Mouse (Mus musculus) heart, embryonic 13.5 days (tissue): ENCODE data around the gene Gm49711. TPM values are rescaled to one million over a fixed set of nuclear protein-coding genes. Genes with fewer than 3 reads are reported as not detected.

Experiments
- ATAC-seq: fragments of 200-750 bp; cut with Nextera tagmentation; 2 replicates; pipeline ENCODE4 v1.8.0; 2017; ENCODE audit warnings: moderate TSS enrichment; ENCODE audit not compliant: insufficient number of reproducible peaks, low FRiP score, low TSS enrichment; ENCODE audit errors: extremely low read depth
- H3K27ac ChIP-seq: fragments of 300-500 bp; sonication (generic); replicated peaks from 2 replicates; pipeline ENCODE4 v1.5.1; 2015; ENCODE audit warnings: moderate library complexity, mild to moderate bottlenecking, inconsistent platforms
- H3K27me3 ChIP-seq: fragments of 300-500 bp; sonication (generic); replicated peaks from 2 replicates; pipeline ENCODE4 v1.6.1; 2015; ENCODE audit warnings: mild to moderate bottlenecking, inconsistent platforms
- H3K36me3 ChIP-seq: fragments of 300-500 bp; sonication (generic); 2 replicates; pipeline ENCODE4 v1.6.1; 2015; ENCODE audit warnings: mild to moderate bottlenecking, inconsistent platforms
- H3K4me1 ChIP-seq: fragments of 300-500 bp; sonication (generic); 2 replicates; pipeline ENCODE4 v1.6.1; 2015; ENCODE audit warnings: inconsistent platforms
- H3K4me2 ChIP-seq: fragments of 300-500 bp; sonication (generic); 2 replicates; pipeline ENCODE4 v1.6.1; 2015; ENCODE audit warnings: inconsistent platforms, mild to moderate bottlenecking, moderate library complexity
- H3K4me3 ChIP-seq: fragments of 300-500 bp; sonication (generic); 2 replicates; pipeline ENCODE4 v1.5.1; 2015; ENCODE audit warnings: moderate library complexity, mild to moderate bottlenecking, inconsistent platforms
- H3K9ac ChIP-seq: fragments of 300-500 bp; sonication (generic); 2 replicates; pipeline ENCODE4 v1.6.1; 2015; ENCODE audit warnings: inconsistent platforms, mild to moderate bottlenecking, moderate library complexity
- H3K9me3 ChIP-seq: fragments of 300-500 bp; sonication (generic); 2 replicates; pipeline ENCODE4 v1.6.1; 2016; ENCODE audit warnings: inconsistent platforms
- WGBS: fragments of 180-500 bp; shearing (Covaris S2); methylation state at CpG from one replicate; pipeline ENCODE4 v1.1.7; 2015; ENCODE audit warnings: mixed read lengths; 5-methylcytosine and 5-hydroxymethylcytosine counted together
- polyA plus RNA-seq: library from polyadenylated mRNA; unstranded; fragments of >200 nt; fragmentation: Nextera tagmentation; extraction: Ambion mirVana; gene quantifications from 2 replicates; pipeline ENCODE4 v1.2.1, GENCODE M21; 2015

The Gm49711 gene
- polyA plus RNA-seq, result 0.13 and 0.25 TPM in 2 replicates

DNA sequence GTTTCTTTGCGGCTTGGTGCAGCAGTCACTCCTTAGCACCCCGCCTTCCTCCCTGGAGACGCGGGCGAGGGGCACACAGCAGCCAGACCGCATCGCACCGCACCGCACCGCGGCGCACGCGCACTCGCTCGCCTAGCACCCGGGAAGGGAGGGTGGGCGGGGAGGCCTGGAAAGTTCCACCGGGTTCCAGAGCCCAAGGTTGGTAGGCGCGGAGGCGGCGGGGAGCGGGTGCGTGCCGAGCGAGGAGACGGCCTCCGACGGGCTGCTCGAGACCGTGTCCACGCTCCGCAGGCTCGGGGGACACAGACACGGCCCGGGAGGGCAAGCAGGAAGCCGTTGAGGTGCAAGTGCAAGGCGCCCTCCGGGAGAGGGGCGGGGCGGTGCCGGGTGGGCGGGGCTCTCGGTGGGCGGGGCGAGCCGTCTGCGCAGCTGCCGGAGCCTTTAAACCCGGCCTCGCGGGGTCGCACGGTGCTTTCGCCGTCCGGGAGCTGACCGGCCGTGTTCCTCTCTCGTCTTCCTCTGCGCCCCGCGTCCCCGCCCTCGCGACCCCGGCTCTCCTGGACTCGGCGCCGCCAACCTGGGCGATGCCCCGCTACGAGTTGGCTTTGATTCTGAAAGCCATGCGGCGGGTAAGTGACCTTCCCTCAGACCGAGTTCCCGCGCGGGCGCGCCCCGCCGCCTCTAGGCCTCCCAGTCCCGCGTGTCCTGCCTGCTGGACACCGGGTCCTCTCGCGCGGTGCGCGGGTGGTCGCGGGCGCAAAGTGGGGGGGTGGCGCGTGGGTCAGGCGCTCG is at the start of gene Gm49711, which contains the start of the genes Mrps6 and Slc5a3:
Gm49711 (plus strand) TSS at position 465 of the 792 bp plus-strand sequence.
Mrps6 (plus strand) TSS at position 419 of the 792 bp plus-strand sequence.
Slc5a3 (plus strand) TSS at position 471 of the 792 bp plus-strand sequence.
- H3K4me2 ChIP-seq, result peak within 1 kb of the TSS; percentile 94
- H3K27ac ChIP-seq, result peak within 1 kb of the TSS; percentile 87
- under 1% methylated on average over 99 of the region's 99 CpGs for WGBS
- H3K9ac ChIP-seq, result peak within 1 kb of the TSS; percentile 86
- peaks cover 33% of the 10 kb centered on the region for H3K4me1 ChIP-seq
- H3K36me3 ChIP-seq, result peaks cover 23% of the 10 kb centered on the region
- peak; percentile 86 for ATAC-seq
- no peaks in the 10 kb centered on the region for H3K27me3 ChIP-seq
- peak within 1 kb of the TSS; percentile 66 for H3K4me3 ChIP-seq
- H3K9me3 ChIP-seq, result peaks cover 8% of the 10 kb centered on the region

DNA sequence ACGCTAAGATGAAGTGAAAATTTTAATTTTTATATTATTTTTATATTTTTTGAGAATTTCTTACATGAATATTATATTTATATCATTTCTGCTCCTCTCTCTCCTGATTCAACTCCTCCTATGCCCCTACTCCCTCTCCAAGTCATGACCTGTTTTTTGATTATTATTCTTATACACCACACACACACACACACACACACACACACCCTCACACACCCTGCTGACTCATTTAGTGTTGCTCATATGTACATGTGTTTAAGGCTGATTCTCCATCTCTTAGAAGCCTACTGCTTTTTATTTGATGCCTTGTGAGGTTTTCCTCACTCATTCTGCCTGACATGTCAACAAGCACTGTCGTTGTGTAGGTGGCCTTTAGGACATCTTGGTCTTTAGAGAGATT is 48.5 kb upstream of the Gm49711 start:
- ATAC-seq, result no peak
- Histone ChIP-seq H3K4me2 (no peak overlapping the region), H3K9me3 (no peaks in the 10 kb centered on the region), H3K27me3 (no peaks in the 10 kb centered on the region), H3K4me1 (no peaks in the 10 kb centered on the region), H3K36me3 (no peaks in the 10 kb centered on the region), H3K9ac (no peak overlapping the region), H3K27ac (no peak overlapping the region), H3K4me3 (no peak overlapping the region)
- 79% methylated on average over 2 of the region's 2 CpGs for WGBS

GRCm38 (mm10) chr16:92016792-92017191 is 41.3 kb upstream of the Gm49711 start:
- Histone ChIP-seq H3K4me2 (no peak overlapping the region), H3K9me3 (no peaks in the 10 kb centered on the region), H3K27me3 (no peaks in the 10 kb centered on the region), H3K36me3 (no peaks in the 10 kb centered on the region), H3K9ac (no peak overlapping the region), H3K27ac (no peak overlapping the region), H3K4me3 (no peak overlapping the region), H3K4me1 (peaks cover 9% of the 10 kb centered on the region)
- ATAC-seq, result no peak
- 76% methylated on average over 8 of the region's 8 CpGs for WGBS

GRCm38 (mm10) chr16:92019141-92020118 is 38.7 kb upstream of the Gm49711 start:
- peaks cover 34% of the 10 kb centered on the region for H3K4me1 ChIP-seq
- no peak; the same call in 1 of the 2 replicates for ATAC-seq
- peak overlapping the region; percentile 64 for H3K27ac ChIP-seq
- H3K27me3 ChIP-seq, result no peaks in the 10 kb centered on the region
- H3K4me3 ChIP-seq, result peak overlapping the region; percentile 53
- H3K36me3 ChIP-seq, result no peaks in the 10 kb centered on the region
- H3K9ac ChIP-seq, result peak overlapping the region; percentile 81
- no peaks in the 10 kb centered on the region for H3K9me3 ChIP-seq
- H3K4me2 ChIP-seq, result peak overlapping the region; percentile 75
- 7% methylated on average over 26 of the region's 26 CpGs for WGBS

- H3K9me3 ChIP-seq, result no peaks in the 10 kb centered on the region
- peaks cover 36% of the 10 kb centered on the region for H3K4me1 ChIP-seq
- no peak overlapping the region for H3K4me3 ChIP-seq
- ATAC-seq, result no peak
- WGBS, result 65% methylated on average over 12 of the region's 12 CpGs
- no peak overlapping the region for H3K4me2 ChIP-seq
- H3K27me3 ChIP-seq, result no peaks in the 10 kb centered on the region
- no peaks in the 10 kb centered on the region for H3K36me3 ChIP-seq
- H3K9ac ChIP-seq, result no peak overlapping the region
- peak overlapping the region; percentile 53; the same call in 1 of the 2 replicates for H3K27ac ChIP-seq
These were observed 36.3 kb upstream of the Gm49711 start for GRCm38 (mm10) chr16:92021656-92022400.

DNA sequence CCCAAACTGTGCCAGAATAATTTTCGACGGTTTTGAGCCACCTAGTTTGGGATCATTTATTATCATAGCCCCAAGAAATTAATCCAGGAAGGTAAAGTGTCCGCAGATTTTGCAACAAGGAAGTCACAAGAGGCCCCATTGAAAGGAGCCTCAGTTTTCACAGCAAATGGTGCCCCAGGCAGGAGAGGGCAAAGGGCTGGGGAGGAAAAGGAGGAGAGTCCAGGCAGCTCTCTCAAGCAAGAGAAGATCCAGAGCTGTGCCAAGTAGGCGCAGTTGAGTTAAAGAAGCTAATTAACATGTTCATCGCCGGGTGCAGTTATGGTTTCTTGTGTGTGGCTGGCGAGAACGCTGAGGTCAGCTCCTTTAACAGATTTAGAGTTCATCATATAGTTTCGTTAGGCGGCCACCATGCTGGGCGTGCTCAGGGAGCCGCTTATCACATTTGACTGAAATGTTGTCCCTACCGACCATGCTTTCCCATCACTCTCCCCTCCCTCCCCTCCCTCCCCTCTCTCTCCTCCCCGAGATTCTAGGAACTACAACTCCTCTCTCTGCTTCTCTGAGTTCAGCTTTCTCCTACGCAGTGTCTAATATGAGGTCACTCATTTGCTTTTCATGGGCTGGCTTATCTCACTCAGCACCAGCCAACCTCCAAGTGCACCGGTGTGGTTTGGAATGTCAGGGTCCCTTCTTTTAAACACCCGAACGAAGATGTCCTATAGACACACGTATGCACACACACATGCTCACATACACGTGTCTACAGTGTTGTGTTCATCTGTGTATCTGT is 35.4 kb upstream of the Gm49711 start:
- H3K4me3 ChIP-seq, result no peak overlapping the region
- H3K4me1 ChIP-seq, result peaks cover 36% of the 10 kb centered on the region
- H3K27me3 ChIP-seq, result no peaks in the 10 kb centered on the region
- H3K27ac ChIP-seq, result peak overlapping the region; percentile 53
- H3K9ac ChIP-seq, result no peak overlapping the region
- WGBS, result 35% methylated on average over 20 of the region's 20 CpGs
- peak overlapping the region; percentile 32 for H3K4me2 ChIP-seq
- H3K9me3 ChIP-seq, result no peaks in the 10 kb centered on the region
- no peaks in the 10 kb centered on the region for H3K36me3 ChIP-seq
- ATAC-seq, result no peak

GRCm38 (mm10) chr16:92033286-92033685 is 24.8 kb upstream of the Gm49711 start:
- peaks cover 7% of the 10 kb centered on the region for H3K4me1 ChIP-seq
- no peaks in the 10 kb centered on the region for H3K9me3 ChIP-seq

DNA sequence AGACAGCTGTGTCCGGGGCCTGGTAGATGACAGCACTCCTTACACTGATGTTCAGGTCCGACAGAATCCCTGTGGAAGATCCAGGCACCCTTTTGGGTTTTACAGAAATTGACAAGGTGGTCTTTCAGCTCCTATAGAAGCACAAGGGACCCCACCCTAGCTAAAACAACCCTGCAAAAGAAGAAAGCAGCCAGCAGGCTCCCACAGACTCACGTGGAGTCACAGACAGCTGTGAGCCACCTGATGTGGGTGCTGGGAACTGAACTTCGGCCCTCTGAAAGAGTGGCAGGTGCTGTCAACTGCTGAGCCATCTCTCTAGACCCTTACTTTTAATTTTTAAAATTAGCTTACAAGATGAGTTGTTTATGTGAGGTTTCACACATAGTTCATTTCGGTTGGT is 23.4 kb upstream of the Gm49711 start:
- H3K4me1 ChIP-seq, result peaks cover 4% of the 10 kb centered on the region; the same call in 1 of the 2 replicates
- no peak overlapping the region for H3K4me3 ChIP-seq
- H3K27ac ChIP-seq, result no peak overlapping the region
- H3K27me3 ChIP-seq, result no peaks in the 10 kb centered on the region
- H3K4me2 ChIP-seq, result no peak overlapping the region
- H3K9ac ChIP-seq, result no peak overlapping the region
- no peak for ATAC-seq
- 66% methylated on average over 5 of the region's 5 CpGs for WGBS
- no peaks in the 10 kb centered on the region for H3K36me3 ChIP-seq
- H3K9me3 ChIP-seq, result no peaks in the 10 kb centered on the region; the same call in 1 of the 2 replicates

More at GRCm38 (mm10) chr16:92033286-92033685, 24.8 kb upstream of the Gm49711 start:
- ATAC-seq, result no peak
- H3K4me3 ChIP-seq, result no peak overlapping the region
- H3K27me3 ChIP-seq, result no peaks in the 10 kb centered on the region
- no peaks in the 10 kb centered on the region for H3K36me3 ChIP-seq
- no peak overlapping the region for H3K9ac ChIP-seq
- no peak overlapping the region for H3K4me2 ChIP-seq
- no peak overlapping the region for H3K27ac ChIP-seq
- WGBS, result 69% methylated on average over 3 of the region's 3 CpGs

- Histone ChIP-seq H3K4me3 (no peak overlapping the region), H3K27ac (peak overlapping the region; percentile 31; the same call in 1 of the 2 replicates), H3K9ac (no peak overlapping the region), H3K4me2 (no peak overlapping the region), H3K36me3 (no peaks in the 10 kb centered on the region), H3K9me3 (peaks cover 4% of the 10 kb centered on the region; the same call in 1 of the 2 replicates), H3K27me3 (no peaks in the 10 kb centered on the region), H3K4me1 (peaks cover 4% of the 10 kb centered on the region; the same call in 1 of the 2 replicates)
- 48% methylated on average over 8 of the region's 8 CpGs for WGBS
- ATAC-seq, result no peak
These were observed 21.4 kb upstream of the Gm49711 start for GRCm38 (mm10) chr16:92036701-92037100.
